Mouse (Mus musculus): ENCODE results near the gene Bloc1s6. TPM values are rescaled to one million over a fixed set of nuclear protein-coding genes. Genes with fewer than 3 reads are reported as not detected.

Gene Bloc1s6
- polyA plus RNA-seq, 1 experiment from 2014 or later: 49.9 TPM

GRCm38 (mm10) chr2:122789730-122790129, 51.4 kb downstream of the Bloc1s6 start:
- Histone ChIP-seq H3K27ac (ENCODE audit: low read length) (no peak overlapping the region), H3K4me3 (replicated peaks; ENCODE audit: low read length) (no peak overlapping the region), H3K9ac (ENCODE audit: low read length) (no peak overlapping the region), H3K4me1 (ENCODE audit: control insufficient read depth, insufficient read depth, low read length) (no peaks in the 10 kb centered on the region), H3K36me3 (ENCODE audit: control insufficient read depth, insufficient read depth, low read length) (no peaks in the 10 kb centered on the region), H3K9me3 (replicated peaks; ENCODE audit: control insufficient read depth, low read length) (no peaks in the 10 kb centered on the region), H3K4me2 (ENCODE audit: low read depth, low read length) (no peak overlapping the region), H3K27me3 (ENCODE audit: control insufficient read depth, insufficient read depth, low read length) (no peaks in the 10 kb centered on the region)
- no peak for ATAC-seq (ENCODE audit: insufficient read depth, low FRiP score)
- 67% methylated on average over 6 of the region's 6 CpGs for WGBS

Other genes with a start within 250 kb of the Bloc1s6 start
- gene Gatm, start 127.2 kb upstream of the Bloc1s6 start, polyA plus RNA-seq (2015; fragmentation: Nextera tagmentation; extraction: Ambion mirVana): 22.5 and 47.0 TPM in 2 replicates
- gene AA467197, start 101.5 kb upstream of the Bloc1s6 start, polyA plus RNA-seq (2015; fragmentation: Nextera tagmentation; extraction: Ambion mirVana): 34.1 and 50.8 TPM in 2 replicates
- gene Slc30a4, start 35.8 kb upstream of the Bloc1s6 start, polyA plus RNA-seq (2015; fragmentation: Nextera tagmentation; extraction: Ambion mirVana): 9.1 and 9.5 TPM in 2 replicates
- 37.7 and 41.8 TPM in 2 replicates for gene Sqor, start 26.7 kb downstream of the Bloc1s6 start, polyA plus RNA-seq (2015; fragmentation: Nextera tagmentation; extraction: Ambion mirVana)

Data from stomach, embryonic 16.5 days (tissue).